Mouse (Mus musculus) embryonic facial prominence, embryonic 10.5 days (tissue): Measurements from ENCODE around the gene Ap4e1. TPM values are rescaled to one million over a fixed set of nuclear protein-coding genes. Genes with fewer than 3 reads are reported as not detected.
"Not testable (repeated sequence)": the region's sequence is repeated elsewhere in the genome, so short reads cannot be mapped to it uniquely, and the experiment has no call there.

Experiments
- DNase-seq: peaks from one replicate; pipeline ENCODE4 v3.0.0-alpha.2; 2017; ENCODE audit warnings: low spot score
- H3K27ac ChIP-seq: fragments of 300-500 bp; sonication (generic); replicated peaks from 2 replicates; pipeline ENCODE4 v1.5.1; 2016; ENCODE audit warnings: mild to moderate bottlenecking
- H3K27me3 ChIP-seq: fragments of 300-500 bp; sonication (generic); replicated peaks from 2 replicates; pipeline ENCODE4 v1.6.1; 2016; ENCODE audit warnings: low read depth, mild to moderate bottlenecking; ENCODE audit not compliant: poor library complexity, severe bottlenecking
- H3K36me3 ChIP-seq: fragments of 300-500 bp; sonication (generic); replicated peaks from 2 replicates; pipeline ENCODE4 v1.6.1; 2016; ENCODE audit warnings: mild to moderate bottlenecking, moderate library complexity
- H3K4me1 ChIP-seq: fragments of 300-500 bp; sonication (generic); 2 replicates; pipeline ENCODE4 v1.6.1; 2016
- H3K4me3 ChIP-seq: fragments of 300-500 bp; sonication (generic); 2 replicates; pipeline ENCODE4 v1.5.1; 2016; ENCODE audit warnings: mild to moderate bottlenecking, moderate library complexity
- H3K9me3 ChIP-seq: fragments of 300-500 bp; sonication (generic); 2 replicates; pipeline ENCODE4 v1.6.1; 2016; ENCODE audit warnings: mild to moderate bottlenecking
- WGBS: fragments of 180-500 bp; shearing (Covaris S2); methylation state at CpG from one replicate; pipeline ENCODE4 v1.1.7; 2016; 5-methylcytosine and 5-hydroxymethylcytosine counted together
- microRNA-seq: library from miRNA; unstranded; fragments of <30 nt; microRNA quantifications from one replicate; pipeline ENCODE4, GENCODE M21; 2017
- polyA plus RNA-seq: library from polyadenylated mRNA; unstranded; fragments of >200 nt; fragmentation: Nextera tagmentation; extraction: Ambion mirVana; gene quantifications from 2 replicates; pipeline ENCODE4 v1.2.1, GENCODE M21; 2016

Ap4e1 gene
- polyA plus RNA-seq, 1 experiment from 2014 or later: 12.4 TPM

GRCm38 (mm10) chr2:127080591-127081218 is 72.2 kb downstream of the Ap4e1 start:
- Histone ChIP-seq H3K4me1 (no peaks in the 10 kb centered on the region), H3K36me3 (peaks cover 5% of the 10 kb centered on the region; the same call in 1 of the 2 replicates), H3K9me3 (no peaks in the 10 kb centered on the region), H3K4me3 (no peak overlapping the region), H3K27ac (no peak overlapping the region), H3K27me3 (no peaks in the 10 kb centered on the region)
- DNase-seq: no peak
- 91% methylated on average over 11 of the region's 11 CpGs for WGBS

- DNase-seq: no peak
- no peaks in the 10 kb centered on the region for H3K4me1 ChIP-seq
- H3K27ac ChIP-seq: no peak overlapping the region
- WGBS: 88% methylated on average over 5 of the region's 5 CpGs
- H3K36me3 ChIP-seq: no peaks in the 10 kb centered on the region; the same call in 1 of the 2 replicates
- H3K27me3 ChIP-seq: no peaks in the 10 kb centered on the region
- H3K4me3 ChIP-seq: no peak overlapping the region
- H3K9me3 ChIP-seq: no peaks in the 10 kb centered on the region
Observed at GRCm38 (mm10) chr2:127086235-127086634, 77.7 kb downstream of the Ap4e1 start.

DNA sequence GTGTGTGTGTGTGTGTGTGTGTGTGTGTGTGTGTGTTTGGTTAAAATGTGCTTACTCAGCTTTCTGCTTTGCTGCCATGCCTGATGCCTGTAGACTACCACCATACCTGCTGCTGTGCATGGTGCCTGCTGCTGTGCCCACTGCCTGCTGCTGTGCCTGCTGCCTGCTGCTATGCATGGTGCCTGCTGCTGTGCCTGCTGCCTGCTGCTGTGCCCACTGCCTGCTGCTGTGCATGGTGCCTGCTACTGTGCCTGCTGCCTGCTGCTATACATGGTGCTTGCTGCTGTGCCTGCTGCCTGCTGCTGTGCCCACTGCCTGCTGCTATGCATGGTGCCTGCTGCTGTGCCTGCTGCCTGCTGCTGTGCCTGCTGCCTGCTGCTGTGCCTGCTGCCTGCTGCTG is 81.6 kb downstream of the Ap4e1 start:
- not testable (repeated sequence) for H3K4me3 ChIP-seq

DNA sequence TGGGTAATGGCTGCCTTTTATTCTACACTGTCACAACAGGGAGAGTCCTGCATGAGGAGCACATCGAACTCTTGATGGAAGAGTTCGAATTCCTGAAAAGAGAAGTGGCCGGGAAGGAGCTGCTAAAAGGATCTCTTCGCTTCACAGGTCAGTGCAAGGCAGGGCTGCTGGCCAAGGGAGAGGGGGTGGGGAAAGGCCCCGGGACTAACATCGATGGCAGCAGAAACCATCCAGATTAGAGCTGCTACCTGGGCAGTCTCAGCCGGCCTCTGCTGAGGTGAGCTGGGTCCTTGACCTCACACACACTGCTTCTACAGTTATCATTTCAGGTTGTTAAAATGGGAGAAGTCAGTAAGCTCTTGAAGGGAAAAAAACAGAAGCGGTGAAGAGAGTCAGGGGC is 83.5 kb downstream of the Ap4e1 start:
- Histone ChIP-seq H3K9me3 (no peaks in the 10 kb centered on the region), H3K27ac (no peak overlapping the region), H3K27me3 (no peaks in the 10 kb centered on the region), H3K4me1 (no peaks in the 10 kb centered on the region), H3K36me3 (no peaks in the 10 kb centered on the region; the same call in 1 of the 2 replicates), H3K4me3 (no peak overlapping the region)
- WGBS: 79% methylated on average over 8 of the region's 8 CpGs
- DNase-seq: no peak

More for the DNA sequence above, 81.6 kb downstream of the Ap4e1 start:
- not testable (repeated sequence) for H3K27ac ChIP-seq, H3K9me3 ChIP-seq, H3K27me3 ChIP-seq, H3K4me1 ChIP-seq, DNase-seq, H3K36me3 ChIP-seq

GRCm38 (mm10) chr2:127108986-127109385 is 100.5 kb downstream of the Ap4e1 start:
- Histone ChIP-seq H3K27ac (no peak overlapping the region), H3K9me3 (no peaks in the 10 kb centered on the region), H3K4me1 (no peaks in the 10 kb centered on the region), H3K27me3 (no peaks in the 10 kb centered on the region), H3K4me3 (no peak overlapping the region), H3K36me3 (peaks cover 100% of the 10 kb centered on the region)
- WGBS: 96% methylated on average over 4 of the region's 4 CpGs
- no peak for DNase-seq

Small RNA genes lying within 50 kb of the gene (microRNA-seq; reads per million reads assigned to microRNA genes)
- gene Gm24081: not detected

Other genes starting within 250 kb of the Ap4e1 start
- 2.8 and 3.2 TPM in 2 replicates for gene Usp50, start 225.2 kb upstream of the Ap4e1 start, polyA plus RNA-seq
- gene Trpm7, start 132.5 kb upstream of the Ap4e1 start, polyA plus RNA-seq: 53.5 and 60.0 TPM in 2 replicates
- 28.5 and 28.7 TPM in 2 replicates for gene Sppl2a, start 75.5 kb upstream of the Ap4e1 start, polyA plus RNA-seq
- gene Blvra, start 61.9 kb downstream of the Ap4e1 start, polyA plus RNA-seq: 21.2 and 26.4 TPM in 2 replicates
- gene Ncaph, start 125.2 kb downstream of the Ap4e1 start, polyA plus RNA-seq: 116 and 117 TPM in 2 replicates
- 14.6 and 17.4 TPM in 2 replicates for gene Itpripl1, start 134.7 kb downstream of the Ap4e1 start, polyA plus RNA-seq
- 2.5 and 2.6 TPM in 2 replicates for gene 1810024B03Rik, start 199.6 kb downstream of the Ap4e1 start, polyA plus RNA-seq
- 108 TPM in 2 replicates for gene Snrnp200, start 199.7 kb downstream of the Ap4e1 start, polyA plus RNA-seq
- gene Ciao1, start 239.1 kb downstream of the Ap4e1 start, polyA plus RNA-seq: 54.9 and 55.5 TPM in 2 replicates
- gene Tmem127, start 239.2 kb downstream of the Ap4e1 start, polyA plus RNA-seq: 22.5 and 23.1 TPM in 2 replicates